Mouse (Mus musculus): ENCODE measurements at regions not wholly inside any gene's neighbourhood (a gene's known extent, or its start where the extent isn't known, plus 50 kb on each side); places are given as distances from the start of the nearest gene placed in this dataset.

GRCm38 (mm10) chr4:125419491-125420255, 70.8 kb upstream of the Grik3 start:
- no peak for TF ChIP-seq CTCF (IDR thresholded peaks at IDR 0.05; ENCODE audit: control insufficient read depth, insufficient read depth, insufficient replicate concordance, low read depth, low read length)
- no peak for TF ChIP-seq POLR2A (IDR thresholded peaks at IDR 0.05; ENCODE audit: control insufficient read depth, low read depth, low read length)

All from testis, adult 2 months (tissue).